Mouse (Mus musculus) kidney, adult 2 months (tissue): ENCODE results near the gene Sorcs2. TPM values are rescaled to one million over a fixed set of nuclear protein-coding genes. Genes with fewer than 3 reads are reported as not detected.

Source experiments
- DNase-seq: peaks from one replicate; pipeline ENCODE4 v3.0.0; 2021
- H3K27ac ChIP-seq: fragments of 200-500 bp; 2 replicates; pipeline ENCODE4 v1.5.1; 2012; ENCODE audit warnings: low read depth, low read length, control low read depth, inconsistent platforms; ENCODE audit not compliant: insufficient read depth
- H3K27me3 ChIP-seq: fragments of 200-500 bp; replicated peaks from 2 replicates; pipeline ENCODE4 v1.6.1; 2012; ENCODE audit warnings: mild to moderate bottlenecking, moderate library complexity, low read length, inconsistent platforms; ENCODE audit not compliant: control insufficient read depth, insufficient read depth
- H3K36me3 ChIP-seq: fragments of 200-500 bp; 2 replicates; pipeline ENCODE4 v1.6.1; 2012; ENCODE audit warnings: mild to moderate bottlenecking, moderate library complexity, low read length, inconsistent platforms; ENCODE audit not compliant: control insufficient read depth, insufficient read depth
- H3K4me1 ChIP-seq: fragments of 200-500 bp; 2 replicates; pipeline ENCODE4 v1.6.1; 2011; ENCODE audit warnings: low read length; ENCODE audit not compliant: control insufficient read depth, insufficient read depth
- H3K4me3 ChIP-seq: fragments of 200-500 bp; 2 replicates; pipeline ENCODE4 v1.5.1; 2011; ENCODE audit warnings: mild to moderate bottlenecking, low read depth, low read length, control low read depth; ENCODE audit not compliant: insufficient read depth
- CTCF ChIP-seq: fragments of 200-500 bp; conservative IDR thresholded peaks from 2 replicates; pipeline ENCODE4 v1.5.1; 2011; ENCODE audit warnings: low read depth, mild to moderate bottlenecking, control low read depth, low read length, moderate library complexity, mixed read lengths; ENCODE audit not compliant: insufficient read depth, insufficient read length
- POLR2A ChIP-seq: fragments of 200-500 bp; IDR thresholded peaks from one replicate; pipeline ENCODE4 v1.6.1; 2011; ENCODE audit warnings: low read depth, low read length, control low read depth
- WGBS: fragments of 180-500 bp; shearing (Covaris S2); methylation state at CpG from one replicate; pipeline ENCODE4 v1.1.7; 2018; 5-methylcytosine and 5-hydroxymethylcytosine counted together
- polyA plus RNA-seq: library from polyadenylated mRNA; depleted of rRNA; stranded (reverse); fragments of >200 nt; gene quantifications from 2 replicates; pipeline ENCODE4 v1.2.3, GENCODE M21; 2012

Sorcs2 gene
- polyA plus RNA-seq, 1 experiment, result 1.9 TPM

GRCm38 (mm10) chr5:36379938-36380511, 17.9 kb downstream of the Sorcs2 start:
- Histone ChIP-seq H3K27ac (no peak overlapping the region), H3K27me3 (no peaks in the 10 kb centered on the region), H3K36me3 (no peaks in the 10 kb centered on the region), H3K4me3 (no peak overlapping the region), H3K4me1 (no peaks in the 10 kb centered on the region)
- 47% methylated on average over 6 of the region's 6 CpGs for WGBS
- no peak for TF ChIP-seq POLR2A
- TF ChIP-seq CTCF, result no peak
- no peak for DNase-seq

GRCm38 (mm10) chr5:36378370-36378738, 19.6 kb downstream of the Sorcs2 start:
- no peaks in the 10 kb centered on the region for H3K4me1 ChIP-seq
- no peaks in the 10 kb centered on the region for H3K27me3 ChIP-seq
- TF ChIP-seq POLR2A, result no peak
- no peak for TF ChIP-seq CTCF
- H3K36me3 ChIP-seq, result no peaks in the 10 kb centered on the region
- H3K27ac ChIP-seq, result no peak overlapping the region
- WGBS, result 91% methylated on average over 2 of the region's 2 CpGs
- no peak overlapping the region for H3K4me3 ChIP-seq
- no peak for DNase-seq

GRCm38 (mm10) chr5:36377456-36378369, 20.2 kb downstream of the Sorcs2 start:
- peak; percentile 24 for DNase-seq
- H3K4me1 ChIP-seq, result no peaks in the 10 kb centered on the region
- TF ChIP-seq CTCF, result no peak
- TF ChIP-seq POLR2A, result no peak
- no peak overlapping the region for H3K4me3 ChIP-seq
- WGBS, result 71% methylated on average over 8 of the region's 8 CpGs
- no peaks in the 10 kb centered on the region for H3K27me3 ChIP-seq
- no peaks in the 10 kb centered on the region for H3K36me3 ChIP-seq
- H3K27ac ChIP-seq, result no peak overlapping the region

- no peak for TF ChIP-seq CTCF
- no peak for TF ChIP-seq POLR2A
- Histone ChIP-seq H3K4me1 (no peaks in the 10 kb centered on the region), H3K27me3 (no peaks in the 10 kb centered on the region), H3K36me3 (no peaks in the 10 kb centered on the region), H3K4me3 (no peak overlapping the region), H3K27ac (no peak overlapping the region)
- 35% methylated on average over 8 of the region's 8 CpGs for WGBS
- DNase-seq, result peak; percentile 31
These were observed 22.1 kb downstream of the Sorcs2 start for GRCm38 (mm10) chr5:36375886-36376285.

GRCm38 (mm10) chr5:36374221-36375050, 23.5 kb downstream of the Sorcs2 start:
- Histone ChIP-seq H3K27ac (no peak overlapping the region), H3K27me3 (no peaks in the 10 kb centered on the region), H3K4me3 (no peak overlapping the region), H3K36me3 (no peaks in the 10 kb centered on the region), H3K4me1 (no peaks in the 10 kb centered on the region)
- WGBS, result 55% methylated on average over 19 of the region's 19 CpGs
- peak; percentile 29 for DNase-seq
- TF ChIP-seq POLR2A, result no peak
- TF ChIP-seq CTCF, result no peak

- 41% methylated on average over 11 of the region's 11 CpGs for WGBS
- DNase-seq, result peak; percentile 76
- Histone ChIP-seq H3K36me3 (no peaks in the 10 kb centered on the region), H3K4me3 (no peak overlapping the region), H3K4me1 (0 out of 2 replicates have a peak, but pooled peaks cover 7% of the 10 kb centered on the region), H3K27me3 (no peaks in the 10 kb centered on the region), H3K27ac (no peak overlapping the region)
- TF ChIP-seq CTCF, result no peak
- no peak for TF ChIP-seq POLR2A
These were observed 24.6 kb downstream of the Sorcs2 start for GRCm38 (mm10) chr5:36373246-36373891.

DNA sequence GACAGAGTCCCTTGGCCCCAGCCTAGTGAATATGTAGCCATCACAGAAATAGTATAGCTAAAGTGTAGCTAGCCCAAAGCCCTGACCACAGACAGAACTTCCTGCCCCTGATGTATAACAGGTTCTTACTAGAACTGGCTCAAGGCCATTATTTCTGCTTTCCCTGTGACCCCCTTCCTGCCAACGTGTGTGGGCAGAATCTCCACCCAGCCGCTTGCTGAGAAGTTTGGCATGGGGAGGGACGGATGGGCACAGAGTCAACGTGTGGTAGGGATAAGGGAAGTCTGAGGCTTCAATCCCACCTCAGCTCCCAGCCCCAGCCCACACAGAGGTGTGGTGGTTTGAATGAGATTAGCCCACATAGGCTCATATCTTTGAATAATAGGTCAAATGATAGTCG, 26.2 kb downstream of the Sorcs2 start:
- H3K36me3 ChIP-seq, result no peaks in the 10 kb centered on the region
- DNase-seq, result no peak
- no peak overlapping the region for H3K4me3 ChIP-seq
- TF ChIP-seq CTCF (no peak), POLR2A (no peak)
- no peak overlapping the region for H3K27ac ChIP-seq
- no peaks in the 10 kb centered on the region for H3K27me3 ChIP-seq
- 60% methylated on average over 5 of the region's 5 CpGs for WGBS
- H3K4me1 ChIP-seq, result 0 out of 2 replicates have a peak, but pooled peaks cover 12% of the 10 kb centered on the region
